Mouse (Mus musculus) brain, embryonic 14.5 days (tissue): ENCODE data around the gene Tgoln1.

ENCODE experiments used
- CTCF ChIP-seq: fragments of 200-500 bp; IDR thresholded peaks from 2 replicates; pipeline ENCODE4 v1.5.1; 2012; ENCODE audit warnings: inconsistent platforms, mild to moderate bottlenecking, moderate library complexity, borderline replicate concordance; ENCODE audit not compliant: insufficient read depth, insufficient read length; ENCODE audit errors: extremely low read depth
- POLR2A ChIP-seq: fragments of 200-500 bp; IDR thresholded peaks from 2 replicates; pipeline ENCODE4 v1.6.1; 2012; ENCODE audit warnings: mild to moderate bottlenecking, inconsistent platforms, borderline replicate concordance; ENCODE audit not compliant: poor library complexity, insufficient read depth, insufficient read length, severe bottlenecking; ENCODE audit errors: extremely low read depth

DNA sequence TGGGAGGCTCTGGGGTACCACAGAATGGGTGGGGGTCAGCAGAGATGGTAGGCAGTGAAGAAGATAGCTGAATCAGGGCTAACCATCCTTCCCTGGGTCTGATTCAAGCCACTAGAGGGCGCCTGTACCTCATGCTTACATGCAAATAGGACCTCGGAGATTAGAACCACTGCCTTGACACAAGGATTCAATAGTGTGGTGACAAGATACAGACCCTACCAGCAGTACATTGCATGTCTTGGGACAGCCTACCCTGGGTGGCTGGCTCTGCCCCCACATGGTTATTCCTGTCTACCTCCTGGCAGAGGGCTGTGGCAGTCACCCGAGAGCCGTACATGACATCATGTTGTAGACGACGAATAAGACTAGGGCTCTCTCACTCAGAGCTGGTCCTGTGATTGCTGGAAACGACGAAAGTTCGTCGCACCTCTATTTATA lies 30.6 kb upstream of the Tgoln1 start:
- peak; percentile 80; the same call in 1 of the 2 replicates for TF ChIP-seq CTCF
- no peak for TF ChIP-seq POLR2A
